Mouse (Mus musculus) layer of hippocampus, postnatal 25 days (tissue): ENCODE measurements around the gene Uso1. TPM values are rescaled to one million over a fixed set of nuclear protein-coding genes. Genes with fewer than 3 reads are reported as not detected.
A peak's percentile ranks its signal among the peaks of the same experiment; 100 is the strongest.

Source experiments
- DNase-seq, 2 experiments: peaks; one replicate each; pipeline ENCODE4 v3.0.0; 2022; ENCODE audit warnings: mixed read lengths in 2 of 2, low spot score in 1 of 2; ENCODE audit errors: extremely low spot score in 1 of 2
- total RNA-seq, 2 experiments: library from RNA; stranded (reverse); gene quantifications; 2 replicates each; pipeline ENCODE4 v1.2.3; 2021

Gene Uso1
- 10 to 100 TPM; 81.8 to 83.5 TPM for total RNA-seq

GRCm38 (mm10) chr5:92137239-92138046 is at the start of gene Uso1:
Gene Uso1 (plus strand): TSS chr5:92137938.
- peak; percentile 89 to 97 for DNase-seq

- DNase-seq, result no peak
Observed at GRCm38 (mm10) chr5:92093263-92094061, 44.3 kb upstream of the Uso1 start.

GRCm38 (mm10) chr5:92094062-92094415 is 43.7 kb upstream of the Uso1 start:
- no peak for DNase-seq

DNA sequence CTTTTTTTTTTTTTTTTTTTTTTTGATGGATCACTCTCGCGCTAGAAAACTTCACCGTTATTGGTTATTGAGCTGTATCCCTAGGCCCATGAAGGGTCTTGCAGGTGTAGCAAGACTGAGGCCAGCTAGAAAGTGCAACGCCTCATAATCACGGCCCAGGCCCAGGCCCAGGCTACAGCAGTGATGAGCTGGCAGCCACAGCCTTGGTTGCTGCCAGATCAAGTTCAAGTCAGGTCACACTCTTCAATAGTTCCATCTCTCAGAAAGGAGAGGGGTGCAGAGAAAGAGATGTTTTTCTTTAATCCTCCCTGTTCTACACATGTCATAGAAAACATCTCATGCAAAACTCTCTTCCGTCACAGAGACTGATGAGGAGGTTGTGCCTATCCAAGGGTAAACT is 41.0 kb upstream of the Uso1 start:
- DNase-seq, result no peak

GRCm38 (mm10) chr5:92097779-92098178 is 40.0 kb upstream of the Uso1 start:
- no peak for DNase-seq

DNA sequence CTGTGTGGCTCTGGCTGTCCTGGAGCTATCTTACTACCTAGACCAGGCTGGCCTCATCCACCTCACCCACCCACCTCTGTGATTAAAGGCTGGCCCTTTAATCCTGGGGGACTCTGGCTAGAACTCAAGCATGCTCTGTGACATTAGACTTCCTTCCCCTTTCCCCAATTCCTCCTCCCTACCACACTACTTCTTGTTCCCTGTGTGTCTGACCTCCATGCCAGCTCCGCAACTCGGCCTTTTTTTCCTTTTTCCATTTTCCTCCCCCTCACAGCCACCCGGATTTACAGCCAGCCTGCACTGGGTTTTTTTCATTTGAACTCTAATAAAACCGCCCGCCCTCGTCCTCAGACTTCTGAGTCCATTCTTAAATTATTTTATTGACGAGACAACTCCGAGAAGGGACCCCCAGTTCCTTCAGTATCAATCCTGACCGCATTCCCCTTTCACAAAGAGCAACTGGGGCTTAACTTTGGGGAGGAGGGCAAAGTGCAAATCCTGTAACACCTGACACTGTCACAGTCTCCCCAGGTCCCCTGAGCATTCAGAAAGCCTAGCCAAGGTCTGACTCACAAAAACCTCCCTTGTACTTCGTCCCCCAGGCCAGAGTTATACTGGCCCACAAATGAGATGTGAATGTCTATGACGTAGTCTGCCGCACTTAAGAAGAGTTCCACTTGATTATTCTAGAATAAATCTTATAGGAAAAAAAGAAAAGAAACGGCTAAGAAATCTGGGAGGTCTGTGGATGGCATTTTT is 39.2 kb upstream of the Uso1 start:
- DNase-seq, result no peak

GRCm38 (mm10) chr5:92101601-92102000 is 36.1 kb upstream of the Uso1 start:
- DNase-seq, result no peak

DNA sequence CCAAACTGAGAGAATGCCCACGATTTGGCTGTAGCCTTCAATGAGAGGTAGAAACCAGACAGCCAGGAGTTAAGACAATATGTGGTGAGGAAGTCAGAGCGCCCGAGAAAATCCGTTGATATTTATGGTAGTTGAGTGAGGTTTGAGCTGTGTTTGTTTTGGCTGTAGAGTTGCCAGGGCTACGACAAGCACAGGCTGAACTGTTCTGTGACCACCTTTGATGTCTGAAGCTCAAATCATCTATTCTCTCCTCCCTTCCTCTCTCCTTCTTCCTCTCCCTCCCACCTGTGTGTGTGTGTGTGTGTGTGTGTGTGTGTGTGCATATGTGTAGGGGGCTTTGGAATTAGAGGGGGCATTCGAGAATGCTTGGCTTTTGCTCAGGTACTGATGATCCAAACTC is 34.7 kb upstream of the Uso1 start:
- DNase-seq, result no peak

GRCm38 (mm10) chr5:92103816-92104415 is 33.8 kb upstream of the Uso1 start:
- DNase-seq, result no peak

GRCm38 (mm10) chr5:92106327-92107125 is 31.2 kb upstream of the Uso1 start:
- no peak for DNase-seq

- DNase-seq, result no peak
Observed at GRCm38 (mm10) chr5:92107282-92107681, 30.5 kb upstream of the Uso1 start.

DNA sequence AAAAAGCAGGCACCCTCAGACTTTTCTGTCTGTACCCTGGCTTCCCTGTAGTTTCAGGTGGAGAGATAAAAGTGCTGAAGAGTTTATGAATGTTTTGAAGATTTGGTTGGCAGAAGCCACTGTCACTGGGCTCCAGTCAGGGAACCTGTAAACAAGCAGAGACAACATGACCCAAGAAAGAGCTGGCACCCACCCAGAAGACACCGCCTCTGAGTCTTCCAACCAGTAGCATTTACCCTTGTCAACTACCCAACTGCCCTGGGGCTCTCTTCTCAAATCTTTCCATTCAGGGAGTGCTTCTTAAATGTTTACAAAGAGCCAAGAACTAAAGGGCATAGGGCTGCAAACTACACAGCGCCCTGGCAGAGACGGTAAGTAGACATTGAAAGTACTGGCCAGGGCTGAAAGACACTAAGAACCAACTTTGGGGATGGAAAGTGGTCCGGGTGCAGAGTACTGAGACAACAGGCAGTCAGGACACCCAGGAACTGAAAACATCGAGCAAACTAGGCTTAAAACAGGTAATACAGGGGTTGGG is 26.9 kb upstream of the Uso1 start:
- DNase-seq, result no peak

GRCm38 (mm10) chr5:92112175-92112574 is 25.6 kb upstream of the Uso1 start:
- DNase-seq, result no peak

- DNase-seq, result no peak
Observed at GRCm38 (mm10) chr5:92112585-92112984, 25.2 kb upstream of the Uso1 start.

- DNase-seq, result no peak
Observed at GRCm38 (mm10) chr5:92113484-92113883, 24.3 kb upstream of the Uso1 start.

- DNase-seq, result no peak
Observed at GRCm38 (mm10) chr5:92114223-92114622, 23.5 kb upstream of the Uso1 start.

- DNase-seq, result no peak
Observed at GRCm38 (mm10) chr5:92114939-92115338, 22.8 kb upstream of the Uso1 start.

GRCm38 (mm10) chr5:92117823-92118403 is 19.8 kb upstream of the Uso1 start:
- peak; percentile 41 to 59 for DNase-seq

- no peak for DNase-seq
Observed at GRCm38 (mm10) chr5:92121636-92122035, 16.1 kb upstream of the Uso1 start.
